Mouse (Mus musculus): ENCODE results near the gene Med13l. TPM values are rescaled to one million over a fixed set of nuclear protein-coding genes. Genes with fewer than 3 reads are reported as not detected.

The Med13l gene
- total RNA-seq (2023): 132 and 197 TPM in 2 replicates

GRCm38 (mm10) chr5:118560385-118561085 is at the start of gene Med13l:
TSS of gene Med13l (plus strand) at chr5:118560679.

